Mouse (Mus musculus): ENCODE results near the gene B3gnt6.

DNA sequence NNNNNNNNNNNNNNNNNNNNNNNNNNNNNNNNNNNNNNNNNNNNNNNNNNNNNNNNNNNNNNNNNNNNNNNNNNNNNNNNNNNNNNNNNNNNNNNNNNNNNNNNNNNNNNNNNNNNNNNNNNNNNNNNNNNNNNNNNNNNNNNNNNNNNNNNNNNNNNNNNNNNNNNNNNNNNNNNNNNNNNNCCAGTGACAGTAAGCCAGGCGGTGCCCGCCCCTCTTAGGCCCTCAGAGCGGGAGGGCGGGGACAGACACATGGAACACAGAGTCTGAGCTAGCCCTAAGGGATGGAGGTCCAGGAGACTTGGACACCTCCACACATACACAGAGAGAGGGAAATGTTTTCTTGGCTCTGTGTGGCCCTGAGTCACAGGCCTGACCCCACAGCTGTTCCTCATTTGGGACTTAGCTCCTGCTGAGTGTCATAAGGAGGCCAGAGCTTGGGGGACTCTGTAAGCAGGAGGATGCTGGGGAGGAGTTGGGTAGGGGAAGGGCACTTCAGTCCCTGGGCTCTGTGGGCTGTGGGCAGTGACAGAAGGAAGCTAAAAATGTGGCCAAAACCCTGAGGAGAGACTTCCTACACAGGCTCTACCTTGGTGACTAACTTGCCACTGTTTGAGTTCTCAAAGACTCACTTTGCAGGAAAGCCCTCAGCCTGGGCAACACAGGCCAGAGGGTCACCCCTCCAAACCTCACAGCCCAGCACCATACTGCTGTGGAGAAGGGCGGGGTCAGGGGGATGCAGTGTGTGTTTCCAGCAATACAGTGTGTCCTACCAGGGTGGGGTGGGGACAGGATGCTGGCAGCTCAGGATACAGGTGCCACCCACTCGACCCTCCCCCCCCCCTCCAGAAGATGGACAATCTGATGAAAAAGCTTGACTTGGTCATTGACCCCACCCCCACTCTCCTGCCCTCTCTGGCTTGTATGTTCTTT is 27.9 kb downstream of the B3gnt6 start:
- no peak for TF ChIP-seq CTCF (IDR thresholded peaks at IDR 0.05; ENCODE audit: low read depth)
- no peak for TF ChIP-seq EP300 (IDR thresholded peaks at IDR 0.05; ENCODE audit: low read depth)
